Mouse (Mus musculus) G1E-ER4 (cell line): ENCODE measurements around the gene B3gnt8. TPM values are rescaled to one million over a fixed set of nuclear protein-coding genes. Genes with fewer than 3 reads are reported as not detected.

Source experiments
- GATA1 ChIP-seq: IDR thresholded peaks from one replicate; pipeline ENCODE4 v1.8.0; 2012; ENCODE audit warnings: low read length, inconsistent platforms
- polyA plus RNA-seq: library from polyadenylated mRNA; stranded (reverse); fragments of >175 nt; gene quantifications from 2 replicates; pipeline ENCODE4 v1.2.3, GENCODE M21; 2012

Gene B3gnt8
- polyA plus RNA-seq, 1 experiment = 0.44 TPM

DNA sequence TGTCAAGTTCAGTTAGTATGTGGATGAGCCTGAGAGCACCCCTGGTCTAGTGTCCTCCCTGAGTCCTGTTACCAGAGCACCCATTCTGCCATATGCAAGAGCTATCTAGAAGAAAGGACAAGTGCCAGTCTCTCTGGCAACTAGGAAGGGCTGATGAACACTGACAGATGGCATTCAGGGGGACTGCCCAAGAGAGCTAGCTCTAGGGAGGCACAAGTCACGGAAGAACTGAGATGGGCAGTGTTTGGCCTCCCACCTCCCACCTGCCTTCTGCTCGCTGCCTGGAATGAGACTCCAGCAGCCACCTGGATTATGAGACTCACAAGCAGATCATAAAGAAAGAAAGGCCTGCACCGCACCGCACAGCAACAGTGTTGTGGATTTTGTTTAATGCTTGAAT lies 13.3 kb downstream of the B3gnt8 start:
- TF ChIP-seq GATA1 = no peak

DNA sequence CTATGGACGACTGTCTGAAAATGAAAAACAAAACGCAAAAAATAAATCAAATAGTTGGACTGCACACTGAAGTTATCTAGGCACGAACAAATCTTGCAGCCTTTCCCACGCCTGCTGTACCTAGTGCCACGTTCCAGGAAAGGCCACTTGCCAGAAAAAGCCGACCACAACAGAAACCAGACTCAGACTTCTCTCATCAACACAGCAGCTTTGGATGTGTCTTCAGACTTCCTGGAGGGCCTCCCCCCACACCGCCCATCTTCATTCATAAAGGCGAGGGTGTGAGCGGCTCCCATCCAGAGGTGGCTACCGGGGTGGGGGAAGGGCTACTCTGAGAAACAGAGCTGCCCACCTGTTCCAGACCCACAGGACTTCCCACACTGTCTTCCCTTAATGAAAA lies 17.7 kb downstream of the B3gnt8 start:
- TF ChIP-seq GATA1 = no peak

DNA sequence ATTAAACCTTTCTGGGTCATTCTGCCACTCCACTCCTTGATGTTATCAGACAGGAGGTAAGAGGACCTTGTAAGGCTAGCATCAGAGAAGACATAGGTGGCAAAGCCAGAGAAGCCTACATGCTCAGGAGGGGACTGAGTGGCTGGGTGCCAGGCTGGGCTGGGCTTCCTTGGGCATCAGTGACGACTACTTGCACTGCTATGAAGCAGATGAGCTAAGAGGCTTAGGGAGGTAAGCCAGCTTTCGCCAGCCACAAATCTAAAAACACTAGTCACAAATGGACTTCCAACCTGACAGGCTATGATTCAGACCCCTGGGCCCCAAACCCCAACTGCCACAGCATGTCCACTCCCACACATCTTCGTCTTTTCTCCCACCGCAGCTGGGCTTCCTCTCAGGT lies 18.2 kb downstream of the B3gnt8 start:
- TF ChIP-seq GATA1 = no peak

DNA sequence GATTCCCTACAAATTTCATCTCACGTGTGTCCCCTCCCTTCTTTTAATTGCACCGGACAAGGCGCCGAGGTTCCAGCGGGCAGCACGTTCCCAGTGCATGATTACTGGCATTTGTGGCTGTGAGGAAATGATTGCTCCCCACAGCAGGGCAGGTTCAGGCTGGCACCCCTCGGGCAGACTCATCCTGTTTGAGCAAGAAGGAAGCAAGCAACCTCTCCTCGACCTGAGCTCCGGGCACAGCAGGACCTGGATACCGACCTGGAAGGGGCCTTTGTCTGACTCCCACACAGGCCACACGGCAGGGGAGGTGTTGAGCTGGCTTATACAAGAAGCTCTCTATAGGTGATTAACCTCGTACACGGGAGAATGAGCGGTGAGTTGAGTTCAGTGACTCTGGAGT lies 18.6 kb downstream of the B3gnt8 start:
- TF ChIP-seq GATA1 = no peak

DNA sequence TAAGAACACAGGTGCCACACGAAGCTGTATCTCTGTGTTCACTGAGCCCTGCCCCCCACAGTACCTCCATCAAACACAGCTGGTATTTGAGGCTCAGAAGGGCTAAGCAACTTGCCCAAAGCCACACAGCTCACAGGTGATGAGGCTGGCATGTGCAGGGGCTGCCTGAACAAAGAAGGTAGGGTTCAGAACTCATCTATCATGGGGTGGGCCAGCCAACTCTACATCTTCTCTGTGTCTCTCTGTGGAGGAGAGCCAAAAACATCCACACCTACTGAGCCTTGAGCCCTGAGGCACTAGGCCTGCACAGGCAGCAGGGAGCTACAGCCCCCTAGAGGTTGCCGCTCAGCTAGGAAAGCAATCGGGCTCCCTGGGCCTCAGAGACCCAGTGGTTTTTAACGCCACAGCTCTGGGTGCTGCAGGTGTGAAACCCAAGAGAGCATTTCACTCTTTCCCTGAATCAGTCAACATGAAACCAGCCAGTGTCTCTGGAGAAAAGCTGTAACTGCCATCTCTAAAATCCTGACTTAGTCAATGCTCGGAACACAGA lies 21.2 kb downstream of the B3gnt8 start:
- no peak for TF ChIP-seq GATA1

DNA sequence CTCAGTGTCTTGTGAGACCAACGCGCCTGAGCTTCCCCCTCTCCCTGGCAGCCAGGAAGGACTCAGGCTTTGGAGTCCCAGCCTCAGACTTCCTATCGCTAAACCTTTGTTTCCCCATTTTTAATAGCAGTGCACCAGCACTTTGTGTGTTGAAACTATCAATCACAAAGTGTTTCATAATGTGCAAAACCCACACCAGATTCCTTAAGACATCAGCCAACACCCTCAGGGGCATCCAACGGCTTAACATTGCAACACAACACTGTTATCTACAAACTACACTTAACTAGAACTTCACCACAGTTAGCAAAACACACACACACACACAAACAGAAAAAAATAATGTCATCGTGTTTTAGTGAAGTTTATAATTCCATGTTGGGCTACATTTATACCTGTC lies 23.4 kb downstream of the B3gnt8 start:
- TF ChIP-seq GATA1 = no peak

DNA sequence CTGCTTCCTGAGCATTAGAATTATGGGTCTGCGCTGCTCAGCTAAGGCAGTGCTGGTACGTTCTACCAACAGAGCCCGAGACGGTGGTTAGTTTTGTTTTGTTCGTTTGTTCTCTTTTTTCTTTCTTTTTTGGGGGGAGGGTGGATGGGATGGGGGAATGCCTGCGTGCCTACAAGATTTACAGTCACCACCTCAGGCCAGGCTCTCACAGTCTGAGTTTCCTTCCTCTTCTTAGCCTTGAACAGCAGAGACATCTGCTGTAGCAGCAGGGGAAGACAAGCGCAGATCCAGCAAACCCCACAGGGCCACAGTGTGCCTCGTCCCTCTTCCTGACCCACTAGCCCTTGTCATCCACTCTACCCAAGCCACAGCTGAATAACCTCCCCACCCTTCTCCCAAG lies 24.8 kb downstream of the B3gnt8 start:
- TF ChIP-seq GATA1 = no peak

DNA sequence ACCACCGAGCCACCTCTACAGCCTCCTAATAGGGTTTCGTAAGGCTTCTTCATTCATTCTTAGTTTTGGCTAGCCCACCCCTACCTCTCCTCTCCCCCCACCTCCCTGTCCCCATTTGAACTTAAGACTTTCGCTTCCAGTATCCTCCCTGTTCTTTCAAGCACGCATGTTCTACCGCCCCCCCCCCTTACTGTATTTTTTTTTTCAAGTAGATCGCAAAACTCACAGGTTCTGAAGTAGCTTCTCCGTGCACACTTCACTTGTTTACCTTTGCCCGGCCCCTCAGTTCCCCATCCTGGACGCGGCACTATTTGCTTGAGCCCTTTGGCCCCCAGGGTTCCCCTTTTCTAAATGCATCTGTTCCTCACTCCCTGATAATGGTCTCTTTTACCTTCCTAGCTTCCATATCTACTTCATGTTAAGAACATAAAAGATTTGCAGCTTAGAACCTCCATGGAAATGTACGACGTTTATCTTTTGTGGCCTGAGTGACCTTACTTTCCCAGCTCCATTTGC lies 25.8 kb downstream of the B3gnt8 start:
- TF ChIP-seq GATA1 = no peak

DNA sequence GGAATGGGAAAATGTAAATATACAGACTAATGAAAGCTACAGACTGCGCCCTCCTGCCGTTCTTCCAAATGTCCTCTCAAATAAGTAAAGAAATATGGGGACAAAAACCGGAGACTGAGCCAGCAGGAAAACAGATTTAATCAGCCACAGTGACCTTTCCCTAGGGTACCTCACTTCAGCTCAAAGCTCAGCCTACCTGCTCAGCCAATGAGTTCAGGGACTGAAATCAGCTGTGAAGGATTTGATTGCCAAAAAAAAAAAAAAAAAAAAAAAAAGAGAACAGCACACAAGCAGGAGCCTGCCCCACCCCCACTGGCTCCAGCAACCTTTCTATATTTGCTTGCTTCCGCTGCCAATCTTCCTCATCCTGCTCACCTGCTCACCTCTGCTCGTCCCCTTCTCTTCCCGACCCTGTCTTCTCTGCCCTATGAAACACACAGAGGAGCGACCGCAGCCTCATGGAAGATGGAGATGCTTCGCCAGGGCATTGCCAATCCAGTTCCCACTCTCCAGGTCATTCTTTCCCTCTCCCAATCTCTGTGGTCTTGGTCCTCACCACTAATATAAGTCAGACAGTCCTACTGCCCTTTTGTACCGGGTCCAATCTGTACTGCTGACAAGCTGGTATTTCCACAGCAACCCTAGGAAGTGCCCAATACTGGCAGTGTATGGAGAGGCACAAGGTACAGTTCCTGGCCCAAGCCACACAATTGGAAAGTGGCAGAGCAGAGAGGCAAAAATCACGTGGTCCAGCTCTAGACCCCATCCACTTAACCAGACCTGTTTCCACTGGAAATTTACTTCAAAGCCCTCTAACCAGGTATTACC lies 29.4 kb downstream of the B3gnt8 start:
- no peak for TF ChIP-seq GATA1

DNA sequence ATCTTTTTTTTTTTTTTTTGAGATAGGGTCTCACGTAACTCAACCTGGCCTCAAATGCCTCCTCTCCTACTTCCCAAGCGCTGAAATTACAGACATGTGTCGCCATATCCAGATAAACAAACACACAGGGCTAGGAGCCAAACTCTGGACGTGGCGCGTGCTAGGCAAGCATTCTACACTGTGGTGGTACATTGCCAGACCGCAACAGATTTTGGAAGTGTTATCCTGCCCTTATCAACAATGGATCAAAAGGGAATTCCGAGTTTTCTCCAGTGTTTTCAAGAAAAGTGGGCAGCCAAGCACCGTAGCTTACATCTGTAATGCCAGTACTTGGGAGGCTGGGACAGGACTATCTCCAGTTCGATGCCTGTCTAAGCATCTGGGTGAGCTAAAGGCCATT lies 31.3 kb downstream of the B3gnt8 start:
- TF ChIP-seq GATA1 = no peak

DNA sequence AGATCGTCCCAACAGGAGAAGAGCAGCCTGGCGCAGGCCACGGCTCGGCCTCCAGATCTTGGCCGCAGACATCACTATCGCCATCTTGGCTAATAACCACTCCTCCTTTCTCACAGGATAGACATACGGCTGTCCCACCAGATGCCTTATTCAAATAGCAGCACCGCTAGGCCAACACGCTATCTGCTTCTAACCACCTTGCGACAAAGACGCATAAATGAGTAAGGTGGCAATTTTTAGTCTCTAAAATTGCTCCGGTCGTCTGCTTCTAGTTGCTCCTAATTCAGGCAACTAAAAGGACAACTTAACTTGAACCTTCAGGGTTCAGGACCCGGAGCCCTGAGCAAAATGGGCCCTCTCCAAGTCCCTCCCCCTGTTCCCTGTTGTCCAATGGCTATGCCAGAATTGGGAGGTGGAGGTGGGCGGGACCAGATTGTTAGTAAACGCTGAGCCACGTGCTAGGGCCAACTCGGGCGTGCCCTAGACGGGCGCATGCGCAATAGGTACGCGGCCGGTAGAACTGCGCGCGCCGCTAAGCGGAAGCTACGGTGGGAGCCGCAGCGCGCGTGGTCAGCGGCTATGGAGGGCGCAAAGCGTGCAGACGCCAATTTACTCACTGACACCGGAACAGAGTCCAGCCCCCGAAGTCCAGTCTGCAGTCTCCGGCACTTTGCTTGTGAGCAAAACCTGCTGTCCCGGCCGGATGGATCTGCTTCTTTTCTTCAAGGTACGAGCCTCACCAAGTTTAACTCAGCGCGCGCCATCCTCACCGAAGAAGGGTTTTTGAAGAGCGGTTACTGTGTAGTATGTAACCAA lies 32.4 kb downstream of the B3gnt8 start, which contains the start of the genes Bckdha and Exosc5:
Gene Bckdha, minus strand, starts transcription at position 325 of the 816 bp plus-strand sequence.
Gene Exosc5, plus strand, starts transcription at position 508 of the 816 bp plus-strand sequence.
- no peak for TF ChIP-seq GATA1

DNA sequence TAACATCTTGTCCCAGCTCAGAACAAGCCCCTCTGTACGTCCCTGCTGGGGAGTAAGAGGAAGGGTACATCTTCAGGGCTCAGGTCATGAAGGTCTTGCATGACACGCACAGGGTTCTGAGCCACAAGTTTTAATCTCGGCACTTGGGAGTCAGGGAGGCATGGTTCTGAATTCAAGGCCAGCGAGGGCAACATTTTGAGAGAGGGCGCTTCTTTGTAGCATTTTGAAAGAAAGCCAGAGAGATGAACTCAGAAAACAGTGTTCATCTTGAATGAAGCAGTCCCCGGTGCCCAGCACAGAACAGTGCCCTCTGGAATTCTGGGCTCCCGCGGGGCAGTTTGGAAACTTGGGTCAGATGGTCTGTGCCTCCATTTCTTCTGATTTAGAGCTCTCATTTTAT lies 39.9 kb downstream of the B3gnt8 start:
- TF ChIP-seq GATA1 = no peak

DNA sequence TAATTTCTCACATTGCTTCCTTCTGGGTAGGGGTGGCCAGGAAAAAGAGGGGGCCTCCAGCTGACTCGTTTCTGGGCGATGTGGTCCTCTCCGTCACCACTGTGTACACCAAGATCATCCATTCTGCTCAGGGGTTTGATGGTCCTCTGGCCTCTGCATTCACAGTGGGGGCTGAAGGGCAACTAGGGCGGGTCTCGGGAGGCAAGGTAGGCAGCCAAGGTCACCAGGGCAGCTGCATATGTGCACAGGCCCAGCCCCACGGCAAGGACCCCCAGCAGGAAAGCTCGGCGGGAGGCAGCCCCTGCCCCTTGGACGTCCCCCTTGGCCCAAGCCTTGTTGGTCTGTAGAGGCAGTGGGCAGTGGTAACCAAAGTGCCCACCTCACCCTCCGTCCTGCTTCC lies 42.7 kb downstream of the B3gnt8 start:
- no peak for TF ChIP-seq GATA1

DNA sequence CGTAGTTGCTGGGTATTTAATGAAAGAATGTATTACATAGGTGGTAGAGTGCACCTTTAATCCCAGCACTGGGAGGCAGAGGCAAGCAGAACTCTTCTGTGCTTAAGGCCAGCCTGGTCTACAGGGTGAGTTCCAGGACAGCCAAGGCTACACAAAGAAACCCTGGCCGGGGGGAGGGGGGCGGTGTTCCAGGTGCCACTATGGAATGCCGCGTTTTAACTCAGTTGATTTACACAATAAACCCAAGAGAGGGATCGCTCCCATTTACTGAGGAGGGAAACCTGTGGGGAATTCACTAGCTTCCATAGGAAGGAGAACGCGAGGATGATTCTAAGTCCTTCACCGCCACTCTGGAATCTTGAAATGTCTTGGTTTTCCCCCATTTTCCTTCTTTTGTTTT lies 43.2 kb downstream of the B3gnt8 start:
- TF ChIP-seq GATA1 = no peak

DNA sequence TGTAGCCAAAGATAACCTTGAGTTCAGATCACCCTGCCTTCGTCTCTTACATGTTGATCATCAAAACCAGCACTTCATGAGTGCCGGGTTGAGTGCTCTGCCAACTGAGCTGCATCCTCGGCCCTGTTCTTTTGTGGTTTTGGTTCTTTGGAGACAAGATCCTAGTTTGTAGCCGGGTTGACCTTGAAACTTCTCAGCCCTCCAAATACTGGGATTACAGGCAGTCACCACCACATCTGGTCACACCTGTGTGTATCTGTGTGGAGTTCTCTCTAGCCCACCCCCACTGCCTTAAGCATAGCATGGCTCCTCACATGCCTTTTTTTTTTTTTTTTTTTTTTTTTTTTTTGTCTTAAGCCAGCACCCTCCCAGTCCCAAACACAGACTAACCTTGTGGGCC lies 43.6 kb downstream of the B3gnt8 start:
- no peak for TF ChIP-seq GATA1

DNA sequence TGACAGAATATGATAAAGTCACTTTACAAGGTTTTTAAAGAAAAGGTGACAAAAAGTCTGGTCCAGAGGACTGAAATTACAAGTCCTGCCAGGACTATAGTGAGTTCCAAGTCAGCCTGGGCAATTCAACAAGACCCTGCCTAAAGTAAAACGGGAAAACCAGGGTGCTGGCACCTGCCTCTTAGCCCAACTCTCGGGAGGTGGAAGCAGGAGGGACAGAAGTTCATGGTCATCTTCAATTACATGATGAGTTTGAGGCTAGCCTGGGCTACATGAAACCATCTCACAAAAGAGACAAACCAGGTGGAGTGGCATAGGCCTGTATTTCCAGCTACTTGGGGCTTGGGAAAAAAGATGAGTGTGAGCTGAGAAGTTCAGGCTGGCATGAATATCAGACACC lies 45.2 kb downstream of the B3gnt8 start:
- TF ChIP-seq GATA1 = no peak
